Mouse (Mus musculus) heart, embryonic 12.5 days (tissue): Measurements from ENCODE around the gene Etnppl. TPM values are rescaled to one million over a fixed set of nuclear protein-coding genes. Genes with fewer than 3 reads are reported as not detected.

Source experiments
- ATAC-seq: fragments of 200-750 bp; cut with Nextera tagmentation; 2 replicates; pipeline ENCODE4 v1.8.0; 2017; ENCODE audit warnings: moderate TSS enrichment, moderate library complexity; ENCODE audit not compliant: insufficient number of reproducible peaks, low FRiP score
- H3K27ac ChIP-seq: fragments of 300-500 bp; sonication (generic); 2 replicates; pipeline ENCODE4 v1.5.1; 2016; ENCODE audit warnings: mild to moderate bottlenecking, moderate library complexity; ENCODE audit not compliant: poor library complexity, severe bottlenecking
- H3K27me3 ChIP-seq: fragments of 300-500 bp; sonication (generic); replicated peaks from 2 replicates; pipeline ENCODE4 v1.6.1; 2016; ENCODE audit warnings: mild to moderate bottlenecking, moderate library complexity
- H3K36me3 ChIP-seq: fragments of 300-500 bp; sonication (generic); 2 replicates; pipeline ENCODE4 v1.6.1; 2016; ENCODE audit warnings: mild to moderate bottlenecking, moderate library complexity
- H3K4me1 ChIP-seq: fragments of 300-500 bp; sonication (generic); replicated peaks from 2 replicates; pipeline ENCODE4 v1.6.1; 2016; ENCODE audit warnings: mild to moderate bottlenecking
- H3K4me2 ChIP-seq: fragments of 300-500 bp; sonication (generic); 2 replicates; pipeline ENCODE4 v1.6.1; 2016; ENCODE audit warnings: mild to moderate bottlenecking, moderate library complexity
- H3K4me3 ChIP-seq: fragments of 300-500 bp; sonication (generic); 2 replicates; pipeline ENCODE4 v1.5.1; 2016; ENCODE audit warnings: mild to moderate bottlenecking
- H3K9ac ChIP-seq: fragments of 300-500 bp; sonication (generic); 2 replicates; pipeline ENCODE4 v1.6.1; 2016; ENCODE audit warnings: mild to moderate bottlenecking, moderate library complexity
- H3K9me3 ChIP-seq: fragments of 300-500 bp; sonication (generic); replicated peaks from 2 replicates; pipeline ENCODE4 v1.6.1; 2016; ENCODE audit warnings: mild to moderate bottlenecking, moderate library complexity
- WGBS: fragments of 180-500 bp; shearing (Covaris S2); methylation state at CpG from one replicate; pipeline ENCODE4 v1.1.7; 2016; 5-methylcytosine and 5-hydroxymethylcytosine counted together
- polyA plus RNA-seq: library from polyadenylated mRNA; unstranded; fragments of >200 nt; fragmentation: Nextera tagmentation; extraction: Ambion mirVana; gene quantifications from 2 replicates; pipeline ENCODE4 v1.2.1, GENCODE M21; 2016

The Etnppl gene
- polyA plus RNA-seq, 1 experiment from 2014 or later = not detected

DNA sequence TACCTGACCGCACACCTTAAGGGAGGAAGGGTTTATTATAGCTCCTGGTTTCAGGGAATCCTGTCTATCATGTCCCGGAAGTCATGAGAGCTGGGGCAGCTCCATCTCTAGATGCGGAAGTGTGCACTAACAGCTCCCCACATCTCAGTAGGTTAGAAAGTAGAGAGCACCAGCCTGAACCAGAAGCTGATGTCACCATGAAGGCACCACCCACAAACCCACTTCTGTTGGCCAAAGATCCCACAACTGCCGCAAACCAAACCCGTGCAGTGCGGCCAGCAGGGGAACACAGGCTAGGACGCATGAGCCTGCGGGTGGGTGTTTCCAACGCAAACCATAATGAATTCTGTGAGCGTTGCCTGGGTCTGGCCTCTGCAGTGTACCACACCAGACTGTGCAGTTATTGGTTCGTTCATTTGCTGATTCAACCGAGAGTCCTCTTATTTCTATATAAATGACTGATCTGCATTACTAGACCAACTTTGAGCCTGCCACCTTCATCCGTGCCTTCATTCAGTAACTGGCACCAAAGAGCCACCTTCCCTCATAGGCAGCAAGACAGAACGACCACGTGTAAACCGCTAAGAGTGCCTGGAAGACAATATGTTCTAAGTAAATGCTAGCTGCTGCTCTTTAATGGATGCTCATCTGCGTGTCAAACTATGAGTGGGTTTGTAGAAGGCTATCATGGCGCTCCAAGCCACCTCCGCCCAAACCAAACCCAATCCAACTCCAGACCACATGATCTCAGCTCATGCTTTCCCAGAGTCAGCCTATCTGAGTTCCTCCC is 60.6 kb downstream of the Etnppl start:
- no peak for ATAC-seq
- Histone ChIP-seq H3K4me1 (no peaks in the 10 kb centered on the region), H3K27me3 (no peaks in the 10 kb centered on the region; the same call in 1 of the 2 replicates), H3K9me3 (no peaks in the 10 kb centered on the region), H3K27ac (no peak overlapping the region), H3K4me3 (no peak overlapping the region), H3K36me3 (no peaks in the 10 kb centered on the region), H3K9ac (no peak overlapping the region), H3K4me2 (no peak overlapping the region)
- WGBS = 91% methylated on average over 19 of the region's 19 CpGs

DNA sequence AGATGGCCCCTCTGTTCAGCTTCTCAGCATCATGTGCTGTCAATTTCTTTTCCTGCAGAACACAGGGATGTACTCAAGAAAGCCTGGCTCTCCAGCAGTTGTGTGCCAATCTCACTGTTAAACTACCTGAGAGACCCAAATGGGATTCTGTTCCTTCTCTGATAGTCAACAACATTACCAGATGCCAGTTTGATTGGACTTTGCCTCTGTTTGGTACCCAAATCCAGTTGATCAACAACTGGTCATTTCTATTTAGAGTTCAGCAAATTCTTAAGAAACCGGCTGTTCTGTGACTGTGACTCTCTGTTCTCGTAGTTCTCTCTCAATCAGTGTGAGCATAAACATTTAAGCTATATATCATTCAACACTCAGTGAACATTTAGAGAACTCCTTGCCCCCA is 64.0 kb downstream of the Etnppl start:
- WGBS = 88% methylated on average over 2 of the region's 2 CpGs
- no peak for ATAC-seq
- Histone ChIP-seq H3K27ac (no peak overlapping the region), H3K4me2 (no peak overlapping the region), H3K4me1 (no peaks in the 10 kb centered on the region), H3K9ac (no peak overlapping the region), H3K27me3 (no peaks in the 10 kb centered on the region; the same call in 1 of the 2 replicates), H3K4me3 (no peak overlapping the region), H3K9me3 (no peaks in the 10 kb centered on the region), H3K36me3 (no peaks in the 10 kb centered on the region)

DNA sequence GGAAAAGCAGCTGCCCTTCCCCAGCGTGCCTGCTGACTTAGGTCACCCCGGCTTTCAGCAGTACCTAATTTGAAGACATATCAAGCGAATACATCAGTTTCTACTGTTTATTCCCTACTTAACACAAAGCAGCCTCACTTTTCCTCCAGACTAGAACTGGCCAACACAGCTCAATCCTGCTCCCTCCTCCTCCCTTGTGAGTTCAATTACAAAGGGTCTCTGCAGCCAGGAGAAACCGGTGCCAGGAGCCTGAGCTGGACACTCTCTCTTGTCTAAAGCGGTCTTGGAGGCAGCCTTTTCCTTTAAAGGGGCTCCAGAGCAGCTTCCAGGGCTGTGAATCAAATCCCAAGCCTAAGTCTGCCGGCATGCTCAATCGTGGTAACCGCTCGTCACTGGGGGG is 64.9 kb downstream of the Etnppl start:
- no peak for ATAC-seq
- Histone ChIP-seq H3K4me1 (no peaks in the 10 kb centered on the region), H3K36me3 (no peaks in the 10 kb centered on the region), H3K4me2 (no peak overlapping the region), H3K27me3 (no peaks in the 10 kb centered on the region; the same call in 1 of the 2 replicates), H3K27ac (no peak overlapping the region), H3K4me3 (no peak overlapping the region), H3K9ac (no peak overlapping the region), H3K9me3 (no peaks in the 10 kb centered on the region)
- WGBS = 77% methylated on average over 9 of the region's 9 CpGs

DNA sequence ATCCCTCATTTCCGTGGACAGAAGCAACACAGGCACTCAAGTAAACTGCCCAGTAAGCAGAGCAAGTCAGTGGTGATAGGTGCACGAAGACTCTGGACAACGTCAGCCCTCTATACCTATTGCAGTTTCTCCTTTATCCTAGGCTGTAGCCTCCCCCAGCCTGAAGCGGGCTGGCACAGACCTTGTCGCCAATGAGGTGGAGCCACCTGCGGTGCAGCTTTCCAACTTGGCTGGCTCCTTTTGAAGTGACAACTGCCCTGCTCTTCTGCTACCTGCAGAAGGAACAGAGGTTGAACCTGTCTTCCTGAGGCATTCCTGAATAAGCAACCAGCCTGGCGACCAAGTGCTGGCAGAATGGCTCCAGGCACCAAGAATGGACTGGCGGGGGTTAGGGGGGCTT is 66.6 kb downstream of the Etnppl start:
- H3K4me1 ChIP-seq = no peaks in the 10 kb centered on the region
- WGBS = 62% methylated on average over 8 of the region's 8 CpGs
- H3K36me3 ChIP-seq = no peaks in the 10 kb centered on the region
- no peak overlapping the region for H3K9ac ChIP-seq
- H3K9me3 ChIP-seq = no peaks in the 10 kb centered on the region
- no peak overlapping the region for H3K27ac ChIP-seq
- H3K27me3 ChIP-seq = no peaks in the 10 kb centered on the region; the same call in 1 of the 2 replicates
- H3K4me3 ChIP-seq = no peak overlapping the region
- ATAC-seq = no peak
- H3K4me2 ChIP-seq = no peak overlapping the region

- Histone ChIP-seq H3K9ac (no peak overlapping the region), H3K9me3 (no peaks in the 10 kb centered on the region), H3K4me2 (no peak overlapping the region), H3K4me1 (no peaks in the 10 kb centered on the region), H3K27ac (no peak overlapping the region), H3K36me3 (no peaks in the 10 kb centered on the region), H3K4me3 (no peak overlapping the region), H3K27me3 (no peaks in the 10 kb centered on the region; the same call in 1 of the 2 replicates)
- 80% methylated on average over 9 of the region's 9 CpGs for WGBS
- ATAC-seq = no peak
Observed at GRCm38 (mm10) chr3:130684276-130685013, 67.2 kb downstream of the Etnppl start.

- no peak overlapping the region for H3K9ac ChIP-seq
- H3K4me3 ChIP-seq = no peak overlapping the region
- no peaks in the 10 kb centered on the region; the same call in 1 of the 2 replicates for H3K27me3 ChIP-seq
- no peak overlapping the region for H3K4me2 ChIP-seq
- H3K27ac ChIP-seq = no peak overlapping the region
- 84% methylated on average over 8 of the region's 8 CpGs for WGBS
- no peaks in the 10 kb centered on the region for H3K4me1 ChIP-seq
- H3K36me3 ChIP-seq = no peaks in the 10 kb centered on the region
- ATAC-seq = no peak
- H3K9me3 ChIP-seq = no peaks in the 10 kb centered on the region
Observed at GRCm38 (mm10) chr3:130685014-130685366, 67.7 kb downstream of the Etnppl start.

GRCm38 (mm10) chr3:130687051-130687450 is 69.8 kb downstream of the Etnppl start:
- H3K9ac ChIP-seq = no peak overlapping the region
- no peaks in the 10 kb centered on the region for H3K9me3 ChIP-seq
- H3K27ac ChIP-seq = no peak overlapping the region
- no peak overlapping the region for H3K4me2 ChIP-seq
- no peak for ATAC-seq
- whole genome bisulfite sequencing = 84% methylated on average over 1 of the region's 1 CpGs
- peaks cover 7% of the 10 kb centered on the region for H3K4me1 ChIP-seq
- H3K27me3 ChIP-seq = no peaks in the 10 kb centered on the region
- no peak overlapping the region for H3K4me3 ChIP-seq
- no peaks in the 10 kb centered on the region for H3K36me3 ChIP-seq

Other genes with a start within 250 kb of the Etnppl start
- 249 and 250 TPM in 2 replicates for gene Ostc, start 92.0 kb downstream of the Etnppl start, polyA plus RNA-seq
- 495 and 521 TPM in 2 replicates for gene Rpl34, start 113.0 kb downstream of the Etnppl start, polyA plus RNA-seq